Mouse (Mus musculus) E14TG2a.4 (cell line): ENCODE measurements at regions not wholly inside any gene's neighbourhood (a gene's known extent, or its start where the extent isn't known, plus 50 kb on each side); places are given as distances from the start of the nearest gene placed in this dataset.
"Not testable (repeated sequence)": the region's sequence is repeated elsewhere in the genome, so short reads cannot be mapped to it uniquely, and the experiment has no call there.

Source experiments
- H3K27me3 ChIP-seq: 2 replicates; pipeline ENCODE4 v1.6.1; 2014; ENCODE audit warnings: low read length, control low read depth; ENCODE audit not compliant: insufficient read depth
- H3K36me3 ChIP-seq: 2 replicates; pipeline ENCODE4 v1.6.1; 2014; ENCODE audit warnings: low read length, control low read depth; ENCODE audit not compliant: insufficient read depth
- H3K4me1 ChIP-seq: replicated peaks from 2 replicates; pipeline ENCODE4 v1.6.1; 2014; ENCODE audit warnings: low read depth, low read length, control low read depth
- H3K4me3 ChIP-seq: replicated peaks from 2 replicates; pipeline ENCODE4 v1.5.1; 2014; ENCODE audit warnings: mild to moderate bottlenecking, low read length
- H3K9me3 ChIP-seq: 2 replicates; pipeline ENCODE4 v1.6.1; 2014; ENCODE audit warnings: low read length, control low read depth
- CTCF ChIP-seq: conservative IDR thresholded peaks from 2 replicates; pipeline ENCODE4 v1.5.1; 2014; ENCODE audit warnings: low read length
- NANOG ChIP-seq: IDR thresholded peaks from 2 replicates; pipeline ENCODE4 v1.6.1; 2014; ENCODE audit warnings: borderline replicate concordance, low read length, mixed read lengths
- POU5F1 ChIP-seq: IDR thresholded peaks from 2 replicates; pipeline ENCODE4 v1.6.1; 2014; ENCODE audit warnings: low read length, borderline replicate concordance

GRCm38 (mm10) chr4:79670203-79670891, 1163.6 kb upstream of the Tyrp1 start:
- H3K27me3 ChIP-seq = no peaks in the 10 kb centered on the region
- TF ChIP-seq POU5F1 = no peak
- TF ChIP-seq CTCF = no peak
- TF ChIP-seq NANOG = no peak

GRCm38 (mm10) chr4:79694787-79695763, 1138.8 kb upstream of the Tyrp1 start:
- Histone ChIP-seq H3K36me3 (no peaks in the 10 kb centered on the region), H3K4me1 (no peaks in the 10 kb centered on the region), H3K4me3 (no peak overlapping the region), H3K9me3 (no peaks in the 10 kb centered on the region), H3K27me3 (no peaks in the 10 kb centered on the region)
- TF ChIP-seq CTCF (no peak), NANOG (no peak), POU5F1 (no peak)

More at GRCm38 (mm10) chr4:79670203-79670891, 1163.6 kb upstream of the Tyrp1 start:
- no peak overlapping the region for H3K4me3 ChIP-seq
- no peaks in the 10 kb centered on the region for H3K4me1 ChIP-seq
- no peaks in the 10 kb centered on the region for H3K36me3 ChIP-seq
- no peaks in the 10 kb centered on the region for H3K9me3 ChIP-seq

GRCm38 (mm10) chr4:79720915-79721314, 1113.0 kb upstream of the Tyrp1 start:
- H3K4me1 ChIP-seq, H3K36me3 ChIP-seq, H3K27me3 ChIP-seq: not testable (repeated sequence)
- Histone ChIP-seq H3K9me3 (peaks cover 40% of the 10 kb centered on the region), H3K4me3 (peak overlapping the region; percentile 54)

GRCm38 (mm10) chr4:79724103-79724502, 1109.8 kb upstream of the Tyrp1 start:
- TF ChIP-seq POU5F1 = no peak
- TF ChIP-seq CTCF = no peak
- no peak for TF ChIP-seq NANOG
- H3K27me3 ChIP-seq = no peaks in the 10 kb centered on the region

GRCm38 (mm10) chr4:79740925-79741560, 1092.9 kb upstream of the Tyrp1 start:
- Histone ChIP-seq H3K36me3 (no peaks in the 10 kb centered on the region), H3K27me3 (no peaks in the 10 kb centered on the region), H3K4me1 (no peaks in the 10 kb centered on the region), H3K9me3 (no peaks in the 10 kb centered on the region), H3K4me3 (no peak overlapping the region)
- TF ChIP-seq CTCF (no peak), NANOG (no peak), POU5F1 (no peak)

More at GRCm38 (mm10) chr4:79724103-79724502, 1109.8 kb upstream of the Tyrp1 start:
- no peaks in the 10 kb centered on the region for H3K36me3 ChIP-seq
- no peaks in the 10 kb centered on the region for H3K4me1 ChIP-seq
- peaks cover 40% of the 10 kb centered on the region for H3K9me3 ChIP-seq
- H3K4me3 ChIP-seq = no peak overlapping the region
